Mouse (Mus musculus): Measurements from ENCODE around the gene Acot7. TPM values are rescaled to one million over a fixed set of nuclear protein-coding genes. Genes with fewer than 3 reads are reported as not detected.

Gene Acot7
- total and polyA plus RNA-seq, 2 experiments from 2014 or later, result 259 to 510 TPM

DNA sequence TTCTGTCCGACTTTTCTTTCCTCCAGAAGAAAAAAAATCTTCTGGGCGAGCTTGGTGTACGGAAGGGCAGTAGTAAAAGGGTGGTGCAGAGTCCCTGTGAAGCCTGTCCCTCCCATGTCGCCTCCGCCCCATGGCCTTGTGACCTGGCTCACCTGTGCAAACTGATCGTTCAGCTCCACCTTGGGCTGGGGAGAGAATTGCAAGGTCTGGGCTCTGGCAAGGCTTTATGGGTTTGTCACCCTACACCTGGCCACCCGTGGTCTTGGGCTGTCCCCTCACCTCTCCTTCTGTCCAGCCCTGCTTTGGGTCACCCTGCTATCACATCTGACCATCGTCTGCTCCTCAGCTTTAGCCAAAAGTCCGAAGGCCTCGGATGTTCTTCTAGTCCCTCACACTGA is 45.2 kb upstream of the Acot7 start:
- no peaks in the 10 kb centered on the region for H3K9me3 ChIP-seq (ENCODE audit: low read length)
- 35% methylated on average over 10 of the region's 10 CpGs for WGBS
- no peak overlapping the region for H3K9ac ChIP-seq (replicated peaks; ENCODE audit: low read length, poor library complexity, severe bottlenecking)
- no peak overlapping the region for H3K4me3 ChIP-seq (ENCODE audit: low read depth, low read length)
- no peak overlapping the region for H3K4me2 ChIP-seq (ENCODE audit: low read depth, low read length, poor library complexity, severe bottlenecking)
- no peak for DNase-seq (ENCODE audit: low spot score)
- ATAC-seq (ENCODE audit: low FRiP score), result no peak
- H3K27me3 ChIP-seq (ENCODE audit: insufficient read depth, low read length), result peaks cover 64% of the 10 kb centered on the region
- H3K36me3 ChIP-seq (ENCODE audit: insufficient read depth, low read length), result no peaks in the 10 kb centered on the region
- no peaks in the 10 kb centered on the region; the same call in 1 of the 2 replicates for H3K4me1 ChIP-seq (ENCODE audit: insufficient read depth, low read length)
- TF ChIP-seq CTCF (IDR thresholded peaks at IDR 0.05), result no peak
- no peak overlapping the region for H3K27ac ChIP-seq (ENCODE audit: low read depth, low read length)

GRCm38 (mm10) chr4:152133213-152133612 is 44.7 kb upstream of the Acot7 start:
- 43% methylated on average over 5 of the region's 5 CpGs for WGBS
- Histone ChIP-seq H3K9me3 (ENCODE audit: low read length) (no peaks in the 10 kb centered on the region), H3K9ac (replicated peaks; ENCODE audit: low read length, poor library complexity, severe bottlenecking) (no peak overlapping the region), H3K27ac (ENCODE audit: low read depth, low read length) (no peak overlapping the region), H3K36me3 (ENCODE audit: insufficient read depth, low read length) (no peaks in the 10 kb centered on the region), H3K4me3 (ENCODE audit: low read depth, low read length) (no peak overlapping the region), H3K4me2 (ENCODE audit: low read depth, low read length, poor library complexity, severe bottlenecking) (no peak overlapping the region), H3K4me1 (ENCODE audit: insufficient read depth, low read length) (no peaks in the 10 kb centered on the region; the same call in 1 of the 2 replicates), H3K27me3 (ENCODE audit: insufficient read depth, low read length) (peaks cover 61% of the 10 kb centered on the region)
- no peak for TF ChIP-seq CTCF (IDR thresholded peaks at IDR 0.05)
- no peak for DNase-seq (ENCODE audit: low spot score)
- no peak for ATAC-seq (ENCODE audit: low FRiP score)

DNA sequence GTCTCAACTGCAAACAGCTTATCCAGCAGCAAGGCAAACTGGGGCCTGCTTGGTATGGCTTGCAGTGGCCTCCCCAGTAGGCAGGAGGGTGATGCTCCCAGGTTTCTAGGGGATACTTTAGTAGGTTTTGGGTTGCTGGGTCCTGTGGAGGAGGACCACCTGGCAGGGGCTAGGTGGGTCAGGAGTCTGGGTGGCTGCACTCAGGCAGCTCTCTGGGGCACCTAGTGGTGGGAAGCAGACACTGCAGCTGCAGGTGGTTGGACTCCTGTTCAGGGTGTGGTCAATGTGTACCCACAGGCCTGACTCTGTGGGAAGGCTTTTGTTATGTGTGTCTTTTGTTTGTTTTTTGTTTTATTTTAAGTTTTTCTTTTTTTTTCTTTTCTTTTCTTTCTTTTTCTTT is 43.4 kb upstream of the Acot7 start:
- H3K27me3 ChIP-seq (ENCODE audit: insufficient read depth, low read length), result peaks cover 51% of the 10 kb centered on the region

DNA sequence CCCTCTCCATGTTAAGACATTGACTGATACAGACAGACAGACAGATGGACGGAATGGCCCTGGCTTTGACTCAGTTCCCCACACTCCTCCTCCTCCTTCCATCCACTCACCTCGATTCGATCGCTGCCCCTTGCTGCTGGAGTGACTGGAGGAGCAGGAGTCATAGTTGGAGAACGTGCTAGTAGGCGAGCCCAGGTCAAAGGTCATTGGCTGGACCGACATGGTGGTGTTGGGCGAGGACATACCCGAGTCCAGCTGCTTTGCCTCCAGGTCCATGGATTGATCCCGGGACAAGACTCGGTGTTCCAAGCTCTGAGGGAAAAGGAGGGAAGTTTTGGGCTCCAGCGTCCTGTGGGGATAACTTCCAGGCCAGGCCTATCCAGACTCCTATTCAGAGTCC is 42.6 kb upstream of the Acot7 start:
- Histone ChIP-seq H3K4me2 (ENCODE audit: low read depth, low read length, poor library complexity, severe bottlenecking) (no peak overlapping the region), H3K27ac (ENCODE audit: low read depth, low read length) (no peak overlapping the region), H3K4me1 (ENCODE audit: insufficient read depth, low read length) (no peaks in the 10 kb centered on the region; the same call in 1 of the 2 replicates), H3K27me3 (ENCODE audit: insufficient read depth, low read length) (peaks cover 46% of the 10 kb centered on the region), H3K4me3 (ENCODE audit: low read depth, low read length) (no peak overlapping the region), H3K36me3 (ENCODE audit: insufficient read depth, low read length) (no peaks in the 10 kb centered on the region), H3K9me3 (ENCODE audit: low read length) (no peaks in the 10 kb centered on the region), H3K9ac (replicated peaks; ENCODE audit: low read length, poor library complexity, severe bottlenecking) (no peak overlapping the region)
- ATAC-seq (ENCODE audit: low FRiP score), result no peak
- WGBS, result 80% methylated on average over 11 of the region's 12 CpGs
- TF ChIP-seq CTCF (IDR thresholded peaks at IDR 0.05), result no peak
- DNase-seq (ENCODE audit: low spot score), result no peak

More for the DNA sequence above, 43.4 kb upstream of the Acot7 start:
- DNase-seq (ENCODE audit: low spot score) (no peak), ATAC-seq (ENCODE audit: low FRiP score) (no peak)
- H3K36me3 ChIP-seq (ENCODE audit: insufficient read depth, low read length), result no peaks in the 10 kb centered on the region
- no peak overlapping the region for H3K27ac ChIP-seq (ENCODE audit: low read depth, low read length)
- no peak overlapping the region for H3K4me2 ChIP-seq (ENCODE audit: low read depth, low read length, poor library complexity, severe bottlenecking)
- no peaks in the 10 kb centered on the region for H3K9me3 ChIP-seq (ENCODE audit: low read length)
- TF ChIP-seq CTCF (IDR thresholded peaks at IDR 0.05), result peak; percentile 64
- H3K9ac ChIP-seq (replicated peaks; ENCODE audit: low read length, poor library complexity, severe bottlenecking), result no peak overlapping the region
- H3K4me1 ChIP-seq (ENCODE audit: insufficient read depth, low read length), result no peaks in the 10 kb centered on the region; the same call in 1 of the 2 replicates
- no peak overlapping the region for H3K4me3 ChIP-seq (ENCODE audit: low read depth, low read length)

DNA sequence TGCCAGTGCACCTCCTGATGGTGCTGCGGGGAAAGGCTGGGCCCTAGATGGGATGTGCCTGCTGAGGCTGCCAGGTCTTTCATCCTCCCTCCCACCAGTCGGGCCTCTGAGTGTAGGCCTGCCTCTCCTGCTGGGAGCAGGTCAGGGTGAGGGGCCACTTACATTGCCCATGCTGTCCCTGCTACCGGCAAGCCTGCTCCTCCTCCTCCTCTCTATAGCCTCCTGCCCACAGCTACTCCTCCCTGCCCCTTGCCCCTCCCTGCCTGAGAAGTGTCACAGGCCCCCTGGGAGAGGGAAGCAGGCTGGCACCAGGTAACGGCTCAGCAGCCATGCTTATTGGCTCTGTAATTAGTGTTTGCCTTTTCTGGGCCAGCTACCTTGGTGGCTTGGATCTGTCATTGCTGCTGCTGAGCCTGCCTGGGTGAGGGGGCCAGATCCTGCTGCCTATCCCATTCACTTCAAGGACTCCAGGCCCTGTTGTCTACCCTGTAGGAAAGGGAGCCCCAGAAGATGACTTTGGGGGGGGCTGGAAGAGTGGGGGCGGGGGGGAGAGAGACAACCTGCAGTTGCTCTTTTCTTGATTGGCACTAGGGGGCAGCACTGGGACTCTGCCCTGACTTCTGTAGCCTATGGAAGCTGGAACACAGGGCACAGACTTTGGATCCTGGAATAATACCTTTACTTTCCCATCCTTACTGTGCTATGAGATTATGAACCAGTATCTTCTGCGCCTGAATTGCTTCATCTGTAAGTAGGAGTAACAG is 41.6 kb upstream of the Acot7 start:
- Histone ChIP-seq H3K9ac (replicated peaks; ENCODE audit: low read length, poor library complexity, severe bottlenecking) (no peak overlapping the region), H3K4me2 (ENCODE audit: low read depth, low read length, poor library complexity, severe bottlenecking) (no peak overlapping the region), H3K4me3 (ENCODE audit: low read depth, low read length) (no peak overlapping the region), H3K27ac (ENCODE audit: low read depth, low read length) (no peak overlapping the region), H3K36me3 (ENCODE audit: insufficient read depth, low read length) (no peaks in the 10 kb centered on the region), H3K9me3 (ENCODE audit: low read length) (no peaks in the 10 kb centered on the region), H3K4me1 (ENCODE audit: insufficient read depth, low read length) (no peaks in the 10 kb centered on the region), H3K27me3 (ENCODE audit: insufficient read depth, low read length) (peaks cover 43% of the 10 kb centered on the region)
- ATAC-seq (ENCODE audit: low FRiP score), result no peak
- DNase-seq (ENCODE audit: low spot score), result no peak
- peak; percentile 67 for TF ChIP-seq CTCF (IDR thresholded peaks at IDR 0.05)
- WGBS, result 38% methylated on average over 6 of the region's 6 CpGs

DNA sequence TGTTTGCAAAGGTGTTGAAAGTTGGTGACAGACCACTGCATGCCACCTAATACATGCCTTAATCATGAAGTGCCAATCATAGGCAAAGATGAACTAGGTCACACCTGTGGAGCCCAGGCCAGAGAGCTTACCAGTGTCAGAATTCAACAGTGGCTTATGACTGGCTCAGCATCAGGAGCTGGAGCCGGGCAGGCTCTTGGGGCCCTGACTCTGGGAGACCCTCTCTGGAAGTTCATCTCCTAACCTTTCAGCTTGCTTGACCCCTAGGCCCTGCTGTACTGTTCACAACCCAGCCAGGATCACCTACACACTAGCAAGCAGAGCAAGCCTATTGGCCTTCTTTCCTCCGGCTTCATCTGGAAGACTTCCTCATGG is 41.1 kb upstream of the Acot7 start:
- no peaks in the 10 kb centered on the region for H3K4me1 ChIP-seq (ENCODE audit: insufficient read depth, low read length)
- no peak overlapping the region for H3K4me3 ChIP-seq (ENCODE audit: low read depth, low read length)
- H3K27ac ChIP-seq (ENCODE audit: low read depth, low read length), result no peak overlapping the region
- no peak overlapping the region for H3K4me2 ChIP-seq (ENCODE audit: low read depth, low read length, poor library complexity, severe bottlenecking)
- no peaks in the 10 kb centered on the region for H3K36me3 ChIP-seq (ENCODE audit: insufficient read depth, low read length)
- peaks cover 39% of the 10 kb centered on the region for H3K27me3 ChIP-seq (ENCODE audit: insufficient read depth, low read length)
- no peaks in the 10 kb centered on the region for H3K9me3 ChIP-seq (ENCODE audit: low read length)
- ATAC-seq (ENCODE audit: low FRiP score) (no peak), DNase-seq (ENCODE audit: low spot score) (no peak)
- no peak overlapping the region for H3K9ac ChIP-seq (replicated peaks; ENCODE audit: low read length, poor library complexity, severe bottlenecking)
- TF ChIP-seq CTCF (IDR thresholded peaks at IDR 0.05), result no peak
- 92% methylated on average over 2 of the region's 2 CpGs for WGBS
